Mouse (Mus musculus) urinary bladder, postnatal 10 days (tissue): ENCODE measurements around the gene Zfp654.

ENCODE experiments used
- DNase-seq: peaks from one replicate; pipeline ENCODE4 v3.0.0; 2022; ENCODE audit warnings: low spot score

Gene Zfp654

DNA sequence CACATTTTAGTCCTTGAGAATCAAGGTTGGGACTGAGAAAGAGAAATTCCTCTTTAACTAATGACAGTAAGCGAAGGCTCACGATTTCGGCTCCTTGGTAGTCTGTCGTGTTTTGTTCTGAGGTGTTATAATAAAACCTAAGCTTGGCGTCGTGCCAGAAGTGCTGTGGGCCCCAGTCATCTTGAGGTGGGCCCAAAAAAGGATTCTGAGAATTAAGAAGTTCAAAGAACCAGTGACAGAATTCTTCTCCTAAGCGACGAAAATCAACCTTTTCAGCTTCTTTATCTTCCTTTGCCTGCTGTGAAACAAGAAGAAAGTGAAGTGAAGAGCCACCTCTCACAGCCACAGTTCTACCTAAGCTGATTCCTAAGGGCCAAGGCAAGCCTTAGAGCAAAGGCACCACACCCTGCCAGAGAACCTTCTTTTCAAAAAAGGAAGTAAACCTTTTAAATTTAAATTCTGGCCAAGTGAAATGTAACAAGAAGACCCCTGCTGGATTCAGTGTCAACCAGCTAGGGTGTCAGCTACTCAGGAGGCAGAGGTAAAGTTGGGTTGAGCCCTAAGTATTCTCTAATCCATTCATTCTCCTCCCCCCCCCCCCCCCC, 84.7 kb downstream of the Zfp654 start:
- no peak for DNase-seq

- DNase-seq, result no peak
Measured at GRCm38 (mm10) chr16:64759245-64759626, 92.2 kb downstream of the Zfp654 start.

GRCm38 (mm10) chr16:64758561-64759244, 92.7 kb downstream of the Zfp654 start:
- no peak for DNase-seq

- no peak for DNase-seq
Measured at GRCm38 (mm10) chr16:64757666-64758400, 93.6 kb downstream of the Zfp654 start.

DNA sequence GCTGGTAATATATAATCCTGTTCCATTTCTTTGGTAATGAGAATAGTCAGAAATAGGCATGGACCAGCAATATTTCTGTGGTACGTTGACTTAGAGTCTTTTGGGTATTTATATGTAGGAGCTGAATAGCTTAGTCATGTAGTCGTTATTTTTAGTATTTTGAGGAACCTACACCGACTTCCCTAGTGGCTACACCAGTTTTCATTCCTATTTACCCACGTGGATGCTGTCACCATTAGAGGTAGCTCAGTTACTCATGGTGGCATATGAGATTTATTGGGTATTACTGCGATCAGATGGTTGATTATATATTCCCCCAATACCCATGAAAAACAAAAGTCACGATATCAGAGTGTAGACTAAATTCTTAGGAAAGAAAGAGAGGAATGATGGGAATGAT, 95.1 kb downstream of the Zfp654 start:
- DNase-seq, result no peak

GRCm38 (mm10) chr16:64754743-64755139, 96.7 kb downstream of the Zfp654 start:
- DNase-seq, result no peak

- no peak for DNase-seq
Measured at GRCm38 (mm10) chr16:64753990-64754742, 97.3 kb downstream of the Zfp654 start.

- DNase-seq, result no peak
Measured at GRCm38 (mm10) chr16:64748237-64748636, 103.2 kb downstream of the Zfp654 start.

DNA sequence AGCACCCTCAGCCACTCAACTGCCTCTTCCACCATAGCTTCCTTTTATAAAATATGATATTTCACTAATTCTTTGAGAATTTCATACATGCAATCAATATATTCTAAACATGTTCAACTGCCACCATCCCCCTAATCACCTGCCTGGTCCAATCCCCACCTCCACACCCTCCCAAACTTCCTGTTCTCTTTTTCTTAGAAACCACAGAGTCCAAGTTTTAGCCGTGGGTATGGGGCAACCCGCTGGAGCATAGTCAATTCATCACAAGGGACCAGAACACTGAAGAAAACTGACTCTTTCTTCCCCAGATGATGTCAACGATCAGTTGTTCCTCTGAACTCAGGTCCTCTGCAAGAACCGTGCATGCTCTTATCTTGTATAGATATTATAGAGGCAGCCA, 106.4 kb downstream of the Zfp654 start:
- DNase-seq, result no peak

GRCm38 (mm10) chr16:64737289-64737688, 114.2 kb downstream of the Zfp654 start:
- no peak for DNase-seq
